Mouse (Mus musculus): ENCODE data around the gene Ankrd37. TPM values are rescaled to one million over a fixed set of nuclear protein-coding genes. Genes with fewer than 3 reads are reported as not detected.
A peak's percentile ranks its signal among the peaks of the same experiment; 100 is the strongest.

Gene Ankrd37
- polyA plus RNA-seq, 1 experiment from 2014 or later, result 21.7 TPM

DNA sequence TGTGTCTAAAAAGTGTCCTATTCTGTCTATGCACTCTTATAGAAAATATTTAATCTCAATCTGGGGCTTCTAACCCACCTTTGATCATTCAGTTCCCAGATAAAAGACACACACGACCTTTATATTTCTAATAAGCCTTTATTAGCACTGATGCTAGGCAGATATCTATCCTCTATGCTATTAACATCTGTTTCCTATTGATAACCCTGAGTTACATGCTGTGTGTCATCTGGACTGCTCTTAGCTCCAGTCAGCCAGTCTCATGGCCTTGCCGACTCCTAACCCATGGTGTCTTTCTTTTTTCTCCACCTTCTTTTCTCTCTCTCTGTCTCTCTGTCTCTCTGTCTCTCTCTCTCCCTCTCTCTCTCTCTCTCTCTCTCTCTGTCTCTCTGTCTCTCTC lies 17.3 kb downstream of the Ankrd37 start:
- Histone ChIP-seq H3K4me1 (replicated peaks; ENCODE audit: control insufficient read depth, insufficient read depth, low read length) (no peaks in the 10 kb centered on the region), H3K4me3 (ENCODE audit: low read depth, low read length) (no peak overlapping the region), H3K9ac (ENCODE audit: low read length) (no peak overlapping the region), H3K27ac (ENCODE audit: low read depth) (no peak overlapping the region), H3K27me3 (replicated peaks; ENCODE audit: control insufficient read depth, insufficient read depth, low read length) (no peaks in the 10 kb centered on the region), H3K36me3 (ENCODE audit: control insufficient read depth, insufficient read depth, low read length) (peaks cover 43% of the 10 kb centered on the region), H3K9me3 (ENCODE audit: control insufficient read depth, low read length) (no peaks in the 10 kb centered on the region), H3K4me2 (ENCODE audit: low read length) (no peak overlapping the region)
- 65% methylated on average over 2 of the region's 2 CpGs for WGBS
- DNase-seq (ENCODE audit: low spot score), result no peak
- ATAC-seq (replicated peaks; ENCODE audit: low FRiP score, low TSS enrichment, low read depth), result no peak

DNA sequence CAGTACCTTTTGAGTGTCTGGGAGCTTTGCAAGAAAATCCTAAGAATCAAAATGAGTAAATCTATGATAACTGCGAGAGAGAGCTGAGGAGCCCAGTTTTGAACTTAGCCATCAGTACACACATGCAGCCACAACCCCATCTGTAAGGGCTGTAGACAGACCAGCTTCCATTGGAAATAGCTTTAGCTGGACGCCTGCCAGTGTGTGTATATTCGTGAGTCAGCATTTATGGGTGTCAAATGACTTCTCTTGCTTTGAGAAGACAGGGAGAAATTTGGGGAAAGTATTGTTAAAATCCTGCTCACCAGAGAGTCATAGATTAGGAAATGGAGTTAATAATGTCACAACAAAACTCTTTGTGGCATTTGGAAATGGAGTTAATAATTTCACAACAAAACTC lies 18.8 kb downstream of the Ankrd37 start:
- 63% methylated on average over 3 of the region's 3 CpGs for WGBS
- no peak for ATAC-seq (replicated peaks; ENCODE audit: low FRiP score, low TSS enrichment, low read depth)
- H3K27ac ChIP-seq (ENCODE audit: low read depth), result no peak overlapping the region

DNA sequence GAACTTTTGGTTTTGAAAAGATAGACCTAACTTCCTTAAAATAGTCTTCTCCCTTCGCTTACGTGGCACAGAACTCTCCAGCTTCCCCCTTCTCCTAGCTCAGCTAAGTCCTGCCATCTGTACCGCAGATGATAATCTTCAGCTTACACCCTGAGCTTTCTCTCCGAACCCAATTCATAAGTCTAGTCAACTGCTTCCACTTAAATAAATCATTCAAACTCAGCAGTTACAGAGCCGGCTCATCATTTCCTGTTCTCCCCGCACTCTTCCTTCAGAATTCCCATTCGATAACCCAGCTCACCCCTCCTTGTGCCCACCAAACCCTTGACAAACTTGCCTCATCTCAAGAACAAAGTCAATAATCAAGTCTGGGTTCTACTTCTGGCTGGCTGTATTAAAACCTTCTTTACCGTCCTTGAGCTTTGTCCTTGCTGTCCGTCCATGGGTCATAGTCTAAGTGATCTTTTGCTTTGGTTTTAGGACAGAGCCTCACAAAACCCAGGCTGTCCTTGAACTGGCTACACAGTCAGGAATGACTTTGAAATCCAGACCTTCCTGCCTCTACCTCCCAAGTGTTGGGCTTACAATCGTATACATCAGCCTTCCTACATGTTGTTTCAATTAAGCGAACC lies 29.6 kb downstream of the Ankrd37 start:
- 65% methylated on average over 11 of the region's 11 CpGs for WGBS
- peak; percentile 5; the same call in 1 of the 2 replicates for ATAC-seq (replicated peaks; ENCODE audit: low FRiP score, low TSS enrichment, low read depth)
- H3K27ac ChIP-seq (ENCODE audit: low read depth), result no peak overlapping the region
- H3K27me3 ChIP-seq (replicated peaks; ENCODE audit: control insufficient read depth, insufficient read depth, low read length), result no peaks in the 10 kb centered on the region
- H3K4me1 ChIP-seq (replicated peaks; ENCODE audit: control insufficient read depth, insufficient read depth, low read length), result no peaks in the 10 kb centered on the region; the same call in 1 of the 2 replicates
- H3K9ac ChIP-seq (ENCODE audit: low read length), result peak overlapping the region; percentile 70
- no peaks in the 10 kb centered on the region for H3K9me3 ChIP-seq (ENCODE audit: control insufficient read depth, low read length)
- H3K4me2 ChIP-seq (ENCODE audit: low read length), result peak overlapping the region; percentile 75
- H3K4me3 ChIP-seq (ENCODE audit: low read depth, low read length), result peak overlapping the region; percentile 83
- H3K36me3 ChIP-seq (ENCODE audit: control insufficient read depth, insufficient read depth, low read length), result peaks cover 8% of the 10 kb centered on the region
- no peak for DNase-seq (ENCODE audit: low spot score)

More for the DNA sequence above, 18.8 kb downstream of the Ankrd37 start:
- no peaks in the 10 kb centered on the region for H3K4me1 ChIP-seq (replicated peaks; ENCODE audit: control insufficient read depth, insufficient read depth, low read length)
- peaks cover 54% of the 10 kb centered on the region for H3K36me3 ChIP-seq (ENCODE audit: control insufficient read depth, insufficient read depth, low read length)
- H3K9me3 ChIP-seq (ENCODE audit: control insufficient read depth, low read length), result no peaks in the 10 kb centered on the region
- no peak overlapping the region for H3K9ac ChIP-seq (ENCODE audit: low read length)
- no peak overlapping the region for H3K4me2 ChIP-seq (ENCODE audit: low read length)
- H3K27me3 ChIP-seq (replicated peaks; ENCODE audit: control insufficient read depth, insufficient read depth, low read length), result no peaks in the 10 kb centered on the region
- no peak overlapping the region for H3K4me3 ChIP-seq (ENCODE audit: low read depth, low read length)
- DNase-seq (ENCODE audit: low spot score), result no peak

DNA sequence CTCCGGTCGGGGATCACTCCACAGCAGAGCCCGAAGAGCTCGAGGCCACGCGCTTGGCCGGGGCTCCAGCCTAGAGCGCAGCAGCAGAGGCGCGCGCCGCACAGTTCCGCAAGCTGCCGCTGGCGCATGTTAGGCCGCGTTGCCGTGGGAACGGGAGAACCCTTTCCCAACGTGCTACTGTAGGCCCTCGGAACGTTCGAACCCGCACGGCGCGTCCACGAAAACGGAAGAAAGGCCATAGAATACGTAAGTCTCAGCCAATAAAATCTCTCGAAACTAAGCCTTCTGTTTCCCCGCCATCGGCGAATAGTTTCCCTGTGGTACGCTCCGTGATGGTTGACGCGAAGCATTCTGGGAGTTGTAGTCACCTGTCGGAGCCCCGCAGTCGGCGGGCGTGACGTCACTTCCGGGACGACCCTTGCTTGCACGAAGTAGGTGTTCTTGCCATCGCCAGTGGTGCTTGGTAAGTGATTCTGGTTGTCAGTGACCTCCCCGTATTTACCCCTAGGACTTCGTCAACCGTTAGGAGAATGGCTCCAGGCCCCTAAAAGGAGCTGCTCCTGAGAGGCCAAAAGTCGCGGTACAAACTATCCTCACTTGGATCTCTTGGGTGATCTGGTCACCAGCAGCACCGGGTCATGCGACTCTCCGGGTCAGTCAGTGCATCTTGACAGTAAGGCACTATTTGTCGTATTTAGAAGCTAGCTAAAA lies 30.2 kb downstream of the Ankrd37 start, which contains the start of the genes 1700029J07Rik and Ufsp2:
Gene 1700029J07Rik (minus strand): TSS at position 127 of the 711 bp plus-strand sequence.
Gene Ufsp2 (plus strand): TSS at position 403 of the 711 bp plus-strand sequence.
- Histone ChIP-seq H3K27ac (ENCODE audit: low read depth) (peak within 1 kb of the TSS; percentile 82), H3K4me1 (replicated peaks; ENCODE audit: control insufficient read depth, insufficient read depth, low read length) (no peaks in the 10 kb centered on the region; the same call in 1 of the 2 replicates), H3K27me3 (replicated peaks; ENCODE audit: control insufficient read depth, insufficient read depth, low read length) (no peaks in the 10 kb centered on the region), H3K9ac (ENCODE audit: low read length) (peak within 1 kb of the TSS; percentile 70), H3K36me3 (ENCODE audit: control insufficient read depth, insufficient read depth, low read length) (peaks cover 3% of the 10 kb centered on the region; the same call in 1 of the 2 replicates), H3K4me3 (ENCODE audit: low read depth, low read length) (peak within 1 kb of the TSS; percentile 83), H3K4me2 (ENCODE audit: low read length) (peak within 1 kb of the TSS; percentile 75), H3K9me3 (ENCODE audit: control insufficient read depth, low read length) (no peaks in the 10 kb centered on the region)
- ATAC-seq (replicated peaks; ENCODE audit: low FRiP score, low TSS enrichment, low read depth) (peak; percentile 98), DNase-seq (ENCODE audit: low spot score) (peak; percentile 97)
- under 1% methylated on average over 57 of the region's 57 CpGs for WGBS

DNA sequence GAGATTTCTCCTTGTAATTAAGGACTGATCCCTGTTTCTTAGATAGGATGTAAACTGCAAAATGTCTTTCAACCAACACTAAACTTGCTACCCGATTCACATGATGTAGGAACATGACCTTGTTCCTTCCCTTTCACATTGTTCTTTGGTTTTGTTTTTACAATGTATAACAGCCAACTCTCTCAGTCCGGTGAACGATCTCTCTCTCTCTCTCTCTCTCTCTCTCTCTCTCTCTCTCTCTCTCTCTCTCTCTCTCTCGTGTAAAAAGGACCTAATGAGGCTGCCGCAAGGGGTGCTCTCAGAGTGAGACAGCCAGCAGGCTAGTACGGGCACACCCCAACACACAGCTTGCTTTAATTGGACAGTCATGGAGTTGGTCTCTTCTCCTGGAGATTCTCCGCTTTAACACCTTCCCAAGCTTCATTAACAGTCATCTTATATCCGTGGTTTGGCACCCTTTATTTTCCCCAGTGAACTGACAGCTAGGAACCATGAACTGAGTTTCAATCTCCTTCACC lies 31.5 kb downstream of the Ankrd37 start:
- Histone ChIP-seq H3K27ac (ENCODE audit: low read depth) (peak overlapping the region; percentile 82; the same call in 1 of the 2 replicates), H3K4me1 (replicated peaks; ENCODE audit: control insufficient read depth, insufficient read depth, low read length) (no peaks in the 10 kb centered on the region; the same call in 1 of the 2 replicates), H3K9me3 (ENCODE audit: control insufficient read depth, low read length) (no peaks in the 10 kb centered on the region), H3K36me3 (ENCODE audit: control insufficient read depth, insufficient read depth, low read length) (no peaks in the 10 kb centered on the region), H3K4me3 (ENCODE audit: low read depth, low read length) (no peak overlapping the region), H3K27me3 (replicated peaks; ENCODE audit: control insufficient read depth, insufficient read depth, low read length) (no peaks in the 10 kb centered on the region), H3K4me2 (ENCODE audit: low read length) (peak overlapping the region; percentile 75), H3K9ac (ENCODE audit: low read length) (no peak overlapping the region; the same call in 1 of the 2 replicates)
- no peak for ATAC-seq (replicated peaks; ENCODE audit: low FRiP score, low TSS enrichment, low read depth)
- WGBS, result 74% methylated on average over 8 of the region's 8 CpGs
- peak; percentile 53 for DNase-seq (ENCODE audit: low spot score)

DNA sequence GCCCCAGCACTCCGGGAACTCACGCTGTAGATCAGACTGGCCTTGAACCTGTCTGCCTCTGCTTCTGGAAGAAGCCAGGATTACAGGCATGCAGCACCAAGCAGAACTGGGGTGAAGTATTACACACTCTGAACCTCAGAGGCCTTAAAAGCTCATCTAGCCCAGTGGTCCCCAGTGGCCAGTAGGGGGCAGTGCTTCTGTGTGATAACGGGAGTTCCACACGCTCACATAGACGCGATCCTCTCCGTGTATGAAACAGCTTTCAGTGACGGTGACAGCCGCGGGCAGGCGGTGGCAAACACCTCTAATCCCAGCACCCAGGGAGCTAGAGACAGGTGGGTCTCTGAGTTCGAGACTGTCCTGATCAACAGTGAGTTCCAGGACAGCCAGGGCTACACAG lies 34.6 kb downstream of the Ankrd37 start:
- Histone ChIP-seq H3K9ac (ENCODE audit: low read length) (no peak overlapping the region), H3K27ac (ENCODE audit: low read depth) (no peak overlapping the region), H3K9me3 (ENCODE audit: control insufficient read depth, low read length) (no peaks in the 10 kb centered on the region), H3K4me2 (ENCODE audit: low read length) (no peak overlapping the region), H3K36me3 (ENCODE audit: control insufficient read depth, insufficient read depth, low read length) (no peaks in the 10 kb centered on the region), H3K4me3 (ENCODE audit: low read depth, low read length) (no peak overlapping the region), H3K27me3 (replicated peaks; ENCODE audit: control insufficient read depth, insufficient read depth, low read length) (no peaks in the 10 kb centered on the region), H3K4me1 (replicated peaks; ENCODE audit: control insufficient read depth, insufficient read depth, low read length) (no peaks in the 10 kb centered on the region; the same call in 1 of the 2 replicates)
- DNase-seq (ENCODE audit: low spot score) (no peak), ATAC-seq (replicated peaks; ENCODE audit: low FRiP score, low TSS enrichment, low read depth) (no peak)
- 94% methylated on average over 12 of the region's 12 CpGs for WGBS

DNA sequence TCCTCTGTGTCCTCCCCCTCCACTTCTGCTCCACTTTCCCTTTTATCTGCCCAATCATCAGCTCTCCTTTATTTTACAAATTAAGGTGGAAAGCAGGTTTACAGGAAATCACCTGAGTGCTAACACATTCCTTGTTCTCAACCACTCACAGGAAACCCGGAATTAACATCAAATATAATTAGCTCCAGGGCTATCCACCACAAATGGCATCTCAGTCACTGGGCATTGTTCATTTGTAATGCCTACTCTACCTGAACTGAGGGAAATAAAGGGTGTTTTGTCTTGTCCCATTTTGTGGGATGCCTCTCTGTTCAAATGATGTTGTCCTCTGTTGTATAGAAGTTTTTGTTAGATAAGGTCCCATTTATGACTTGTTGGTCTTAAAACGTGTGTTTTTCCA lies 54.9 kb downstream of the Ankrd37 start:
- H3K9me3 ChIP-seq (ENCODE audit: control insufficient read depth, low read length), result no peaks in the 10 kb centered on the region
- no peak for ATAC-seq (replicated peaks; ENCODE audit: low FRiP score, low TSS enrichment, low read depth)
- WGBS, result 69% methylated on average over 2 of the region's 2 CpGs

More for the DNA sequence above, 54.9 kb downstream of the Ankrd37 start:
- no peaks in the 10 kb centered on the region for H3K36me3 ChIP-seq (ENCODE audit: control insufficient read depth, insufficient read depth, low read length)
- no peak overlapping the region for H3K27ac ChIP-seq (ENCODE audit: low read depth)
- no peaks in the 10 kb centered on the region for H3K27me3 ChIP-seq (replicated peaks; ENCODE audit: control insufficient read depth, insufficient read depth, low read length)
- no peak overlapping the region for H3K4me3 ChIP-seq (ENCODE audit: low read depth, low read length)
- DNase-seq (ENCODE audit: low spot score), result no peak
- no peak overlapping the region for H3K9ac ChIP-seq (ENCODE audit: low read length)
- no peak overlapping the region for H3K4me2 ChIP-seq (ENCODE audit: low read length)
- no peaks in the 10 kb centered on the region for H3K4me1 ChIP-seq (replicated peaks; ENCODE audit: control insufficient read depth, insufficient read depth, low read length)

All from intestine, embryonic 14.5 days (tissue).